Mouse (Mus musculus) liver, embryonic 14.5 days (tissue): ENCODE measurements at regions not wholly inside any gene's neighbourhood (a gene's known extent, or its start where the extent isn't known, plus 50 kb on each side); places are given as distances from the start of the nearest gene placed in this dataset.

ENCODE experiments used
- CTCF ChIP-seq: IDR thresholded peaks from 2 replicates; pipeline ENCODE4 v1.5.1; 2016; ENCODE audit warnings: antibody characterized with exemption, low read depth, control low read depth
- EP300 ChIP-seq: IDR thresholded peaks from 2 replicates; pipeline ENCODE4 v1.6.1; 2016; ENCODE audit warnings: antibody characterized with exemption, low read depth

GRCm38 (mm10) chr8:41551925-41552414, 135.1 kb upstream of the Frg1 start:
- TF ChIP-seq CTCF (no peak), EP300 (no peak)
